Mouse (Mus musculus) kidney, adult 10 weeks (tissue): ENCODE measurements around the gene Usp26. TPM values are rescaled to one million over a fixed set of nuclear protein-coding genes. Genes with fewer than 3 reads are reported as not detected.

Experiments used
- polyA plus RNA-seq: library from polyadenylated mRNA; stranded (reverse); fragments of 350-450 nt; fragmentation: Illumina TruSeq; extraction: RNeasy Lipid Tissue Mini Kit (QIAGEN cat#74804); gene quantifications from one replicate; pipeline ENCODE4 v1.2.3, GENCODE M21; 2014; ENCODE audit warnings: low read depth, low replicate concordance

Usp26 gene
- polyA plus RNA-seq = not detected

DNA sequence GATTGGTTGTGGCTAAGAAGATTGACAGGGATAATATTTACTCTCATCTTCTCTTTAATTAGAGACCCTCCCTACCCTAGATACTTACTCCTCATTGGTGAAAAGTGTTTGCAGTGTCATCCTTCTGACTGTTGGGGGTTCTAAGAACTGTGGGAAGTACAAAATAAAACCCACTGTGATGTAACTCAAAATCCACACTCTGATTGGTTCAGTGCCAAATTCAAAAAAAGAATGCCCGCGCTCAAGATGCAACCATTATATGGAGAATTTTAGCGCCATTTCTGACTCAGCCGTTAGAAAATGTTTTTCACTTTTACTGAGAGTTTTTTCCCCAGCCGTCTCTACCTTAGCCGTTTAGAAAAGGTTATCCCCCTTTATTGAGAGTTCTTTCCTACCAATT, at the start of gene Usp26:
Gene Usp26, minus strand, starts transcription at position 101 of the 400 bp plus-strand sequence.

Other genes with a start within 250 kb of the Usp26 start
- 7.6 TPM for gene Hs6st2, start 119.4 kb downstream of the Usp26 start, polyA plus RNA-seq
- not detected for gene 1700080O16Rik, start 171.5 kb upstream of the Usp26 start, polyA plus RNA-seq